8 mouse cellular contexts compared by ENCODE assay signal in genomic region chr4:115785511-115786034, GRCm38 (mm10). TPM values are rescaled to one million over a fixed set of nuclear protein-coding genes. Genes with fewer than 3 reads are reported as not detected.
A peak's percentile ranks its signal among the peaks of the same experiment; 100 is the strongest.
DNase-seq lines count a peak whose midpoint lies in the region; ATAC-seq and TF ChIP-seq lines count a peak whose summit lies in the region.

No protein-coding gene starts in this region.

- H3K4me1 ChIP-seq in limb, embryonic 13.5 days = peaks cover 15% of the 10 kb centered on the region
- H3K4me1 ChIP-seq in stomach, embryonic 14.5 days (ENCODE audit: control insufficient read depth, insufficient read depth, low read length) = 0 out of 2 replicates have a peak, but pooled peaks cover 3% of the 10 kb centered on the region

- H3K27me3 ChIP-seq in C2C12 (ENCODE audit: control insufficient read depth, insufficient read depth, insufficient read length) = no peaks in the 10 kb centered on the region
- H3K27me3 ChIP-seq in limb, embryonic 13.5 days = no peaks in the 10 kb centered on the region
- H3K27me3 ChIP-seq in stomach, embryonic 14.5 days (ENCODE audit: control insufficient read depth, insufficient read depth, low read length) = no peaks in the 10 kb centered on the region

- H3K4me2 ChIP-seq in limb, embryonic 13.5 days (replicated peaks) = peak overlapping the region; percentile 80
- H3K4me2 ChIP-seq in stomach, embryonic 14.5 days (replicated peaks; ENCODE audit: low read depth, low read length) = peak overlapping the region; percentile 50

- peak overlapping the region; percentile 53 for H3K4me3 ChIP-seq in C2C12 (ENCODE audit: insufficient read depth, poor library complexity, severe bottlenecking)
- peak overlapping the region; percentile 77 for H3K4me3 ChIP-seq in limb, embryonic 13.5 days
- peak overlapping the region; percentile 73 for H3K4me3 ChIP-seq in stomach, embryonic 14.5 days (ENCODE audit: low read depth, low read length)

- peak overlapping the region; percentile 85 for H3K9ac ChIP-seq in limb, embryonic 13.5 days
- peak overlapping the region; percentile 72; the same call in 1 of the 2 replicates for H3K9ac ChIP-seq in stomach, embryonic 14.5 days (replicated peaks; ENCODE audit: low read depth, low read length)

- H3K79me2 ChIP-seq in C2C12 (ENCODE audit: control insufficient read depth, insufficient read depth) = no peaks in the 10 kb centered on the region

- H3K27ac ChIP-seq in limb, embryonic 13.5 days = no peak overlapping the region
- H3K27ac ChIP-seq in stomach, embryonic 14.5 days (ENCODE audit: low read length) = no peak overlapping the region

- DNase-seq in cerebellum, adult 9-10 months = peak; percentile 39
- no peak for DNase-seq in cerebellum, adult 18-20 months
- DNase-seq in urinary bladder, adult 2 months (ENCODE audit: low spot score) = no peak
- no peak for DNase-seq in gastrocnemius, postnatal 10 days

- no peaks in the 10 kb centered on the region for H3K9me3 ChIP-seq in limb, embryonic 13.5 days
- no peaks in the 10 kb centered on the region for H3K9me3 ChIP-seq in stomach, embryonic 14.5 days (ENCODE audit: control insufficient read depth, low read depth, low read length)

- WGBS in limb, embryonic 13.5 days = 59% methylated on average over 7 of the region's 7 CpGs
- 47% methylated on average over 7 of the region's 7 CpGs for WGBS in stomach, embryonic 14.5 days

- H3K36me3 ChIP-seq in C2C12 (ENCODE audit: control insufficient read depth, insufficient read depth) = peaks cover 13% of the 10 kb centered on the region
- peaks cover 17% of the 10 kb centered on the region for H3K36me3 ChIP-seq in limb, embryonic 13.5 days
- H3K36me3 ChIP-seq in stomach, embryonic 14.5 days (ENCODE audit: control insufficient read depth, insufficient read depth, low read length) = peaks cover 11% of the 10 kb centered on the region

- peak overlapping the region; percentile 75 for H3ac ChIP-seq in C2C12 (ENCODE audit: control insufficient read depth, insufficient read length, low read depth)

- no peak for TF ChIP-seq CTCF in C2C12 (IDR thresholded peaks at IDR 0.05; ENCODE audit: control insufficient read depth, insufficient read depth, insufficient read length)

- peak; percentile 55 for ATAC-seq in erythroblast, adult 5-6 weeks (replicated peaks; ENCODE audit: low FRiP score, poor library complexity, severe bottlenecking)
- ATAC-seq in limb, embryonic 13.5 days (ENCODE audit: low FRiP score, low read depth) = 0 out of 2 replicates have a peak, but pooled peaks have one; percentile 1
- ATAC-seq in stomach, embryonic 14.5 days (ENCODE audit: insufficient number of reproducible peaks, insufficient read depth, low FRiP score, low read depth) = 0 out of 2 replicates have a peak, but pooled peaks have one; percentile 5

- H3K79me3 ChIP-seq in C2C12 (ENCODE audit: low read depth) = no peaks in the 10 kb centered on the region

TF ChIP-seq in C2C12, 6 proteins besides CTCF, POLR2A, EP300 and RAD21:
- TF ChIP-seq USF1 (IDR thresholded peaks at IDR 0.05; ENCODE audit: low read depth) (no peak), MAX (IDR thresholded peaks at IDR 0.05) (no peak), CEBPB (IDR thresholded peaks at IDR 0.05; ENCODE audit: low read depth) (no peak), MYOD1 (IDR thresholded peaks at IDR 0.05; ENCODE audit: control insufficient read depth, insufficient read length, low read depth) (no peak), FOSL1 (IDR thresholded peaks at IDR 0.05; ENCODE audit: insufficient read depth, low read length, poor library complexity, severe bottlenecking) (no peak), MYOG (IDR thresholded peaks at IDR 0.05; ENCODE audit: control insufficient read depth, extremely low read depth, insufficient read length) (no peak)
TF ChIP-seq in C2C12: peak in this region for 0.

RNA-seq across cellular contexts. Expression of gene Atpaf1, which starts 1.0 kb away (rescaled TPM):
- 15.7 TPM for polyA plus RNA-seq in C2C12 (2012; fragmentation: generic; extraction: Trizol)
- 2.7 and 10.9 TPM in 2 replicates for total RNA-seq in erythroblast, adult 5-6 weeks (2015; ENCODE audit: low replicate concordance)
- 1.4 and 2.3 TPM in 2 replicates for total RNA-seq in erythroblast, adult 5-6 weeks (2017; ENCODE audit: low replicate concordance)
- 60.5 and 60.8 TPM in 2 replicates for polyA plus RNA-seq in limb, embryonic 13.5 days (2015; fragmentation: Nextera tagmentation; extraction: Ambion mirVana)
- polyA plus RNA-seq in stomach, embryonic 14.5 days (2014; fragmentation: Nextera tagmentation; extraction: Ambion mirVana) = 48.1 and 65.1 TPM in 2 replicates
- 18.1 and 19.0 TPM in 2 replicates for polyA plus RNA-seq in urinary bladder, adult 2 months (2012; rRNA removed)
- total RNA-seq in gastrocnemius, postnatal 10 days (2021) = 10 to 100 TPM; 33.8 to 40.4 TPM

RNA-seq across cellular contexts. Expression of gene Tex38, which starts 4.8 kb away (rescaled TPM):
- not detected for polyA plus RNA-seq in C2C12 (2012; fragmentation: generic; extraction: Trizol)
- total RNA-seq in erythroblast, adult 5-6 weeks (2015; ENCODE audit: low replicate concordance) = not detected in 2 replicates
- not detected in 2 replicates for total RNA-seq in erythroblast, adult 5-6 weeks (2017; ENCODE audit: low replicate concordance)
- 0.31 and 0.50 TPM in 2 replicates for polyA plus RNA-seq in limb, embryonic 13.5 days (2015; fragmentation: Nextera tagmentation; extraction: Ambion mirVana)
- 0.65 and 1.1 TPM in 2 replicates for polyA plus RNA-seq in stomach, embryonic 14.5 days (2014; fragmentation: Nextera tagmentation; extraction: Ambion mirVana)
- 0.32 and 0.34 TPM in 2 replicates for polyA plus RNA-seq in urinary bladder, adult 2 months (2012; rRNA removed)
- total RNA-seq in gastrocnemius, postnatal 10 days (2021) = under 1 TPM; 0.56 to 0.82 TPM

RNA-seq across cellular contexts. Expression of gene Mob3c, which starts 42.3 kb away (rescaled TPM):
- polyA plus RNA-seq in C2C12 (2012; fragmentation: generic; extraction: Trizol) = 3.5 TPM
- total RNA-seq in erythroblast, adult 5-6 weeks (2015; ENCODE audit: low replicate concordance) = 2.5 and 3.8 TPM in 2 replicates
- total RNA-seq in erythroblast, adult 5-6 weeks (2017; ENCODE audit: low replicate concordance) = 4.6 and 4.7 TPM in 2 replicates
- 12.6 and 14.4 TPM in 2 replicates for polyA plus RNA-seq in limb, embryonic 13.5 days (2015; fragmentation: Nextera tagmentation; extraction: Ambion mirVana)
- 12.1 and 12.8 TPM in 2 replicates for polyA plus RNA-seq in stomach, embryonic 14.5 days (2014; fragmentation: Nextera tagmentation; extraction: Ambion mirVana)
- polyA plus RNA-seq in urinary bladder, adult 2 months (2012; rRNA removed) = 10.3 and 19.3 TPM in 2 replicates
- total RNA-seq in gastrocnemius, postnatal 10 days (2021) = 1 to 10 TPM; 4.8 to 5.6 TPM

RNA-seq across cellular contexts. Expression of gene Efcab14, which starts 48.0 kb away (rescaled TPM):
- 12.6 TPM for polyA plus RNA-seq in C2C12 (2012; fragmentation: generic; extraction: Trizol)
- total RNA-seq in erythroblast, adult 5-6 weeks (2015; ENCODE audit: low replicate concordance) = 29.9 and 33.4 TPM in 2 replicates
- 12.7 and 27.6 TPM in 2 replicates for total RNA-seq in erythroblast, adult 5-6 weeks (2017; ENCODE audit: low replicate concordance)
- 31.6 and 32.1 TPM in 2 replicates for polyA plus RNA-seq in limb, embryonic 13.5 days (2015; fragmentation: Nextera tagmentation; extraction: Ambion mirVana)
- polyA plus RNA-seq in stomach, embryonic 14.5 days (2014; fragmentation: Nextera tagmentation; extraction: Ambion mirVana) = 54.2 and 55.7 TPM in 2 replicates
- polyA plus RNA-seq in urinary bladder, adult 2 months (2012; rRNA removed) = 28.4 and 31.7 TPM in 2 replicates
- 10 to 100 TPM; 28.6 to 31.3 TPM for total RNA-seq in gastrocnemius, postnatal 10 days (2021)

RNA-seq across cellular contexts. Expression of gene Mknk1, which starts 53.4 kb away (rescaled TPM):
- polyA plus RNA-seq in C2C12 (2012; fragmentation: generic; extraction: Trizol) = 15.3 TPM
- 31.8 and 64.2 TPM in 2 replicates for total RNA-seq in erythroblast, adult 5-6 weeks (2015; ENCODE audit: low replicate concordance)
- total RNA-seq in erythroblast, adult 5-6 weeks (2017; ENCODE audit: low replicate concordance) = 85.6 and 115 TPM in 2 replicates
- polyA plus RNA-seq in limb, embryonic 13.5 days (2015; fragmentation: Nextera tagmentation; extraction: Ambion mirVana) = 29.6 and 32.9 TPM in 2 replicates
- polyA plus RNA-seq in stomach, embryonic 14.5 days (2014; fragmentation: Nextera tagmentation; extraction: Ambion mirVana) = 23.1 and 30.7 TPM in 2 replicates
- 44.8 and 59.6 TPM in 2 replicates for polyA plus RNA-seq in urinary bladder, adult 2 months (2012; rRNA removed)
- 10 to 100 TPM; 28.9 to 30.6 TPM for total RNA-seq in gastrocnemius, postnatal 10 days (2021)

Comparison
In these comparisons a context has a peak if more than half of its experiments do, and no peak if none do; other contexts are left out.
1. ATAC-seq: peak in every context shown above with its lines; median percentile 55 in erythroblast, adult 5-6 weeks; 5 in stomach, embryonic 14.5 days; 1 in limb, embryonic 13.5 days.